Mouse (Mus musculus) testis, adult 10 weeks (tissue): Measurements from ENCODE around the gene Bcar1. TPM values are rescaled to one million over a fixed set of nuclear protein-coding genes. Genes with fewer than 3 reads are reported as not detected.

Source experiments
- polyA plus RNA-seq: library from polyadenylated mRNA; stranded (reverse); fragments of 350-450 nt; fragmentation: Illumina TruSeq; extraction: RNeasy Lipid Tissue Mini Kit (QIAGEN cat#74804); gene quantifications from one replicate; pipeline ENCODE4 v1.2.3, GENCODE M21; 2014; ENCODE audit warnings: low read depth, low replicate concordance

Bcar1 gene
- 0.64 TPM for polyA plus RNA-seq

GRCm38 (mm10) chr8:111743792-111744696 is at the start of gene Bcar1:
Gene Bcar1, minus strand, starts transcription at chr8:111743809.

GRCm38 (mm10) chr8:111690960-111691445 is 52.6 kb downstream of the Bcar1 start, which contains the start of gene Ctrb1:
Gene Ctrb1, minus strand, starts transcription at chr8:111691010.

Other genes with a start within 250 kb of the Bcar1 start
- 3.8 TPM for gene Wdr59, start 221.7 kb downstream of the Bcar1 start, polyA plus RNA-seq
- gene Znrf1, start 207.7 kb downstream of the Bcar1 start, polyA plus RNA-seq, result 17.4 TPM
- gene Ldhd, start 113.4 kb downstream of the Bcar1 start, polyA plus RNA-seq, result 0.81 TPM
- 6.8 TPM for gene Zfp1, start 100.4 kb downstream of the Bcar1 start, polyA plus RNA-seq
- gene Ctrb1, start 52.8 kb downstream of the Bcar1 start, polyA plus RNA-seq, result not detected
- gene Cfdp1, start 110.5 kb upstream of the Bcar1 start, polyA plus RNA-seq, result 119 TPM
- gene Tmem170, start 132.9 kb upstream of the Bcar1 start, polyA plus RNA-seq, result 21.2 TPM
- gene Chst5, start 166.6 kb upstream of the Bcar1 start, polyA plus RNA-seq, result 0.21 TPM
- gene Tmem231, start 190.1 kb upstream of the Bcar1 start, polyA plus RNA-seq, result 9.0 TPM
- gene Gabarapl2, start 196.9 kb upstream of the Bcar1 start, polyA plus RNA-seq, result 28.0 TPM
- 2.9 TPM for gene Adat1, start 248.5 kb upstream of the Bcar1 start, polyA plus RNA-seq